Mouse (Mus musculus): ENCODE data around the gene Syde2.

GRCm38 (mm10) chr3:145941971-145942370 lies 45.7 kb upstream of the Syde2 start:
- TF ChIP-seq CTCF (IDR thresholded peaks at IDR 0.05) (peak; percentile 99), EP300 (IDR thresholded peaks at IDR 0.05; ENCODE audit: insufficient read depth, low read depth, low read length) (no peak)
